Mouse (Mus musculus) heart, adult 2 months (tissue): ENCODE data around the gene Hoxb3. TPM values are rescaled to one million over a fixed set of nuclear protein-coding genes. Genes with fewer than 3 reads are reported as not detected.
A peak's percentile ranks its signal among the peaks of the same experiment; 100 is the strongest.

Experiments used
- DNase-seq, 2 experiments: peaks; one replicate each; pipeline ENCODE4 v3.0.0; 2021
- H3K27ac ChIP-seq: fragments of 200-600 bp; 2 replicates; pipeline ENCODE4 v1.8.1; 2022
- H3K27me3 ChIP-seq: fragments of 200-500 bp; 2 replicates; pipeline ENCODE4 v1.6.1; 2012; ENCODE audit warnings: mild to moderate bottlenecking, low read length, inconsistent platforms, mixed read lengths; ENCODE audit not compliant: control insufficient read depth, insufficient read depth
- H3K36me3 ChIP-seq: fragments of 200-500 bp; 2 replicates; pipeline ENCODE4 v1.6.1; 2012; ENCODE audit warnings: low read length, inconsistent platforms; ENCODE audit not compliant: control insufficient read depth, insufficient read depth
- H3K4me1 ChIP-seq: fragments of 200-500 bp; 2 replicates; pipeline ENCODE4 v1.6.1; 2011; ENCODE audit warnings: low read length; ENCODE audit not compliant: control insufficient read depth, insufficient read depth
- H3K4me3 ChIP-seq: fragments of 200-600 bp; 2 replicates; pipeline ENCODE4 v1.8.1; 2022
- H3K79me2 ChIP-seq: fragments of 200-500 bp; replicated peaks from 2 replicates; pipeline ENCODE4 v1.6.1; 2012; ENCODE audit warnings: mild to moderate bottlenecking, inconsistent platforms, low read length, moderate library complexity, mixed read lengths; ENCODE audit not compliant: control insufficient read depth, insufficient read depth
- H3K9ac ChIP-seq: fragments of 200-500 bp; 2 replicates; pipeline ENCODE4 v1.6.1; 2012; ENCODE audit warnings: low read depth, mild to moderate bottlenecking, control low read depth, inconsistent platforms, low read length, mixed read lengths
- CTCF ChIP-seq: fragments of 200-600 bp; IDR thresholded peaks from 2 replicates; pipeline ENCODE4 v1.8.1; 2022; ENCODE audit warnings: antibody characterized with exemption, mild to moderate bottlenecking, moderate library complexity
- EP300 ChIP-seq: fragments of 200-500 bp; IDR thresholded peaks from 2 replicates; pipeline ENCODE4 v1.6.1; 2011; ENCODE audit warnings: low read depth, low read length, control low read depth; ENCODE audit not compliant: insufficient read depth
- POLR2A ChIP-seq: fragments of 200-500 bp; IDR thresholded peaks from 2 replicates; pipeline ENCODE4 v1.6.1; 2011; ENCODE audit warnings: mild to moderate bottlenecking, low read depth, low read length, control low read depth; ENCODE audit not compliant: insufficient read depth
- WGBS: fragments of 180-500 bp; shearing (Covaris S2); methylation state at CpG from one replicate; pipeline ENCODE4 v1.1.7; 2018; 5-methylcytosine and 5-hydroxymethylcytosine counted together
- intact Hi-C: fragments of 180-260 bp; cut with DNase I; formaldehyde crosslinking; loops from one replicate; pipeline ENCODE4 v1.15.1; 2025
- polyA plus RNA-seq: library from polyadenylated mRNA; depleted of rRNA; stranded (reverse); fragments of >200 nt; gene quantifications from 2 replicates; pipeline ENCODE4 v1.2.3, GENCODE M21; 2012
- total RNA-seq, 2 experiments: library from RNA; stranded (reverse); gene quantifications; 2 replicates each; pipeline ENCODE4 v1.2.3; 2021

The Hoxb3 gene
- total and polyA plus RNA-seq, 3 experiments, result 0.23 to 0.64 (median 0.30) TPM

DNA sequence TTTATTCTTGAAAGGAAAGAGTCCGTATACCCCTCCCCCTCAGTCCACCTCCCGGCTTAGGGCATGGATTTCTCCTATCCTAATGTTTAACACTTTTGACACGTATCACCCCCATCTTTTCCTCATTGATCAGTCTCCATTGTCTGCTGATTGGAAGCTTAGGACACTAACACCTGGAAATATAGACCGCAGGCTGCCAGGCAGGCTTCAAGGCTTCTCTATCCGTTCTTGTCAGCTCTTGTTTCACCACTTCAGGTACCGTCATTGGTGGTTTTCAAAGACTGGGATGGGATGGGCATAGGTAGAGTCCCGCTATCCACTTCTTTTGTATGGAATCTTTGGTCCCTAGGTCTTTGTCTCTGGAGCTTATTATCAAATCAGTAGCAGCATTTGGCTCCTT, 4.0 kb downstream of the Hoxb3 start:
- no peak overlapping the region for H3K4me3 ChIP-seq
- H3K79me2 ChIP-seq, result no peaks in the 10 kb centered on the region
- no peak for TF ChIP-seq CTCF
- no peaks in the 10 kb centered on the region for H3K4me1 ChIP-seq
- H3K27me3 ChIP-seq, result peaks cover 9% of the 10 kb centered on the region
- H3K36me3 ChIP-seq, result no peaks in the 10 kb centered on the region
- WGBS, result 18% methylated on average over 7 of the region's 7 CpGs
- H3K9ac ChIP-seq, result no peak overlapping the region
- H3K27ac ChIP-seq, result no peak overlapping the region
- intact Hi-C loops, result no loop called here
- DNase-seq, result no peak

DNA sequence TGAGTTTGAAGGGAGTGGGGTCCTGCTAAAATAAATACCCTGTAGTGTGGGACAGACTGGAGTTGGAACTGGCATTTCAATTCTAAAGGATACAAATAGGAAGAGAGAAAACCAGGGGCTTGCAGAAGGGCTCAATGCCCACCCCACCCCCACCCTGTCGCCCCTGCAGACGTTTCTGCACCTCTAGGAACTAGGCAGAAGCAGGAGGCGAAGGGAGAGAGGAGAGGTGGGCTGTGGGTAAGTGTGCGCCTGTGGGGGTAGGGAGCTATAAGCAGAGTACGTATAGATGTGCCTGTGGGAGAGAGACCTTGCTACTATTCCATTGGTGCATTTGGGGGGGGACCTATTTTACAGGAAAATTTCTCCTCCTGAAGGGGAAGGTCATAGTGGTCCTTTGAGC, 4.6 kb downstream of the Hoxb3 start:
- intact Hi-C loops, result no loop called here
- Histone ChIP-seq H3K9ac (no peak overlapping the region), H3K4me3 (no peak overlapping the region), H3K36me3 (no peaks in the 10 kb centered on the region), H3K79me2 (no peaks in the 10 kb centered on the region), H3K4me1 (no peaks in the 10 kb centered on the region), H3K27me3 (peaks cover 12% of the 10 kb centered on the region), H3K27ac (no peak overlapping the region)
- TF ChIP-seq CTCF (no peak), POLR2A (no peak)
- WGBS, result 19% methylated on average over 5 of the region's 5 CpGs
- no peak for DNase-seq

GRCm38 (mm10) chr11:96328605-96329004, 5.5 kb downstream of the Hoxb3 start:
- Histone ChIP-seq H3K27ac (no peak overlapping the region), H3K4me3 (no peak overlapping the region), H3K27me3 (peaks cover 19% of the 10 kb centered on the region), H3K4me1 (no peaks in the 10 kb centered on the region), H3K79me2 (no peaks in the 10 kb centered on the region), H3K9ac (no peak overlapping the region), H3K36me3 (no peaks in the 10 kb centered on the region)
- intact Hi-C loops, result no loop called here
- TF ChIP-seq POLR2A (no peak), EP300 (no peak)
- no peak for DNase-seq
- WGBS, result 22% methylated on average over 8 of the region's 8 CpGs

GRCm38 (mm10) chr11:96332105-96332504, 9.0 kb downstream of the Hoxb3 start:
- H3K27ac ChIP-seq, result no peak overlapping the region
- no peak for DNase-seq
- H3K27me3 ChIP-seq, result peaks cover 15% of the 10 kb centered on the region
- no peaks in the 10 kb centered on the region for H3K4me1 ChIP-seq
- no peak overlapping the region for H3K4me3 ChIP-seq
- no peaks in the 10 kb centered on the region for H3K79me2 ChIP-seq
- 7% methylated on average over 8 of the region's 8 CpGs for WGBS
- intact Hi-C loops, result no loop called here
- H3K36me3 ChIP-seq, result no peaks in the 10 kb centered on the region
- no peak overlapping the region for H3K9ac ChIP-seq
- TF ChIP-seq EP300, result no peak
- TF ChIP-seq POLR2A, result no peak
- no peak for TF ChIP-seq CTCF

DNA sequence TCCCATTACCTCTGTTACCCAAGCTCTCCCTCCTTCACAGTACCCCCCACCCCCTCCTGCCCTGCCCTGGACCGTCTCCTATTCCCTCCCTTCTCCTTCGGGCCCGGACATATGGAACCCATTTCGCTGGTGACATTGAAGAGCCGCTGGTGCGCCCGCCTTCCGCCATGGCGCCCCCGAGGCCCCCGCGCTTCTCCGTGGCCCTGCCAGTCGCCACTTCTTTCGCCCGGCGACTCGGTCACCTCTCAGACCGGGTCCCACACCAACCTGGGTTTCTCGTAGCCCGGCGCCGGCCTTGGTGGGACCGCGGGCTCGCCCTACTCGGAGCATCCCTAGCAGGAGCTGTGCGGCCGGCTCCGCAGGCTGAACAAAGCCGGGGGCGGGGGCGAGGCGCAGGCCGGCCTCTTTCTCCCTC, 9.5 kb downstream of the Hoxb3 start:
- Histone ChIP-seq H3K9ac (0 out of 2 replicates have a peak overlapping the region, but pooled peaks have one; percentile 43), H3K36me3 (no peaks in the 10 kb centered on the region), H3K4me3 (no peak overlapping the region), H3K27ac (no peak overlapping the region), H3K4me1 (no peaks in the 10 kb centered on the region), H3K79me2 (no peaks in the 10 kb centered on the region), H3K27me3 (peaks cover 14% of the 10 kb centered on the region)
- TF ChIP-seq CTCF (no peak), EP300 (no peak), POLR2A (no peak)
- WGBS, result 8% methylated on average over 35 of the region's 35 CpGs
- intact Hi-C loops, result no loop called here
- DNase-seq, result no peak

DNA sequence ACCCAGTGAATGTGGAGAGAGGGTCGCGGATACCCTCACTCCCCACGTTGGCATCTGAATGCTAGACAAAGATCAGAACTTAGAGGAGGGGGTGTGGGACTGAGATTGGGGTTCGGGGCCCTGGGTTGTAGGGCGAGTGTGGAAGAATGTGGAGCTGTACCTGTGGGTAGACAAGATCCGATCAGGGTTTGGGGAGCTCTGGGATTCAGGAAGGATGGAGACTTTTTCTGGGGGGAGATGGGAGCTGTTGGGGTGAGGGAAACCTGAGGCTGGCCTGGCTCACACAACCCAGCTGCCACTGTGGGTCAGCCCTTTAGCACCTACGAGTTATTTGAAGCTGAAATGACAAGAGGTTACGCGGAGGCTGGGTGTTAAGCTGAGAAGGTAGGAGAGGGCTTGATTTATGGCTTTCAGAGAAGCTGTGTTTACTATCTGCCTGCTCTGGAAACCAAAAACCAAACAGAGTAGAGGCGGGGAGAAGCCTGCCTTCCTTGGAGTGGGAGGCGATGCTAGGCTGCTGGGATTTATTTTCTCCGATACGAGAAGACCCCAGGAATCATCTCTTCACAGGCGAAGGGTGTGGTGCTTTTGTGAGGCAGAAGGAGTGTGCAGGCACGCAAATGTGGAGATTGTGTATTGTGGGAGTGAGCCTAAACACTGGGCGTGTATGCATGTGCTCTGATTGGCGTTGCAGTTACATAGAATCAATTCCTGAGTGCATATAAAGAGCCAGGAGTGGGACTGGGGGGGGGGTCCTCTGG, 10.3 kb downstream of the Hoxb3 start:
- Histone ChIP-seq H3K27ac (no peak overlapping the region), H3K27me3 (peaks cover 14% of the 10 kb centered on the region), H3K4me3 (no peak overlapping the region), H3K9ac (no peak overlapping the region), H3K36me3 (no peaks in the 10 kb centered on the region), H3K4me1 (no peaks in the 10 kb centered on the region), H3K79me2 (no peaks in the 10 kb centered on the region)
- intact Hi-C loops, result no loop called here
- DNase-seq, result no peak
- WGBS, result 26% methylated on average over 17 of the region's 17 CpGs
- TF ChIP-seq POLR2A, result no peak
- TF ChIP-seq CTCF, result no peak
- no peak for TF ChIP-seq EP300
